Mouse (Mus musculus) lung, postnatal 0 days (tissue): ENCODE data around the gene L3mbtl1.

Experiments
- CTCF ChIP-seq: IDR thresholded peaks from 2 replicates; pipeline ENCODE4 v1.5.1; 2016; ENCODE audit warnings: antibody characterized with exemption, mild to moderate bottlenecking
- EP300 ChIP-seq: IDR thresholded peaks from 2 replicates; pipeline ENCODE4 v1.6.1; 2016; ENCODE audit warnings: antibody characterized with exemption, mild to moderate bottlenecking, control low read depth

DNA sequence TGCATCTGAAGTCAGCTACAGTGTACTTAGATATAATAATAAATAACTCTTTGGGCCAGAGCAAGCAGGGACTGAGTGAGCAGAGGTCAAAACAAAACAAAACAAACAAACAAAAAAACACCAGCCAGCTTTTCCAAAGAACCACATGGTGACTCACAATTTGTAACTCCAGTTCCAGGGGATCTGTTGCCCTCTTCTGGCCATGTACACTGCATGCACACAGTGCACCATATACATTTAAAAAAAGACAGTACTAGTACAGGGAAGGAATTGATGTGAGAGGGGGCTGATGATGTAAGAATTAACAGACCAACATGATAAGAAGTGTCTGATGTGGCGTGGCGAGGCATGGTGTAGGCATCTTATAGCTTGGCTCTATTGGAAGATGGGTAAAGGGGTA, 13.6 kb downstream of the L3mbtl1 start:
- TF ChIP-seq CTCF: peak; percentile 44
- TF ChIP-seq EP300: no peak
